Mouse (Mus musculus) ES-Bruce4 (cell line): Measurements from ENCODE around the gene Sycp2.

Experiments
- CTCF ChIP-seq: IDR thresholded peaks from one replicate; pipeline ENCODE4 v1.8.1; 2011; ENCODE audit warnings: low read depth, low read length
- EP300 ChIP-seq: IDR thresholded peaks from 2 replicates; pipeline ENCODE4 v1.6.1; 2011; ENCODE audit warnings: low read depth, low read length; ENCODE audit not compliant: insufficient read depth
- POLR2A ChIP-seq: IDR thresholded peaks from one replicate; pipeline ENCODE4 v1.8.1; 2011; ENCODE audit warnings: low read length; ENCODE audit not compliant: insufficient read depth

- TF ChIP-seq CTCF (no peak), POLR2A (no peak), EP300 (no peak)
Measured at GRCm38 (mm10) chr2:178433903-178434302, 26.4 kb upstream of the Sycp2 start.
